Mouse (Mus musculus) neural tube, embryonic 14.5 days (tissue): ENCODE results near the gene Mydgf. TPM values are rescaled to one million over a fixed set of nuclear protein-coding genes. Genes with fewer than 3 reads are reported as not detected.

Experiments used
- ATAC-seq: fragments of 200-750 bp; cut with Nextera tagmentation; 2 replicates; pipeline ENCODE4 v1.8.0; 2017; ENCODE audit warnings: low read depth, mild to moderate bottlenecking, moderate TSS enrichment, moderate library complexity
- H3K27ac ChIP-seq: fragments of 300-500 bp; sonication (generic); 2 replicates; pipeline ENCODE4 v1.5.1; 2014; ENCODE audit warnings: low read depth, mild to moderate bottlenecking, control low read depth, low read length, moderate library complexity, mixed read lengths
- H3K27me3 ChIP-seq: fragments of 300-500 bp; sonication (generic); 2 replicates; pipeline ENCODE4 v1.6.1; 2014; ENCODE audit warnings: low read length; ENCODE audit not compliant: control insufficient read depth, insufficient read depth
- H3K36me3 ChIP-seq: fragments of 300-500 bp; sonication (generic); 2 replicates; pipeline ENCODE4 v1.6.1; 2014; ENCODE audit warnings: low read length, mixed read lengths; ENCODE audit not compliant: control insufficient read depth, insufficient read depth
- H3K4me1 ChIP-seq: fragments of 300-500 bp; sonication (generic); 2 replicates; pipeline ENCODE4 v1.6.1; 2014; ENCODE audit warnings: low read length; ENCODE audit not compliant: control insufficient read depth, insufficient read depth
- H3K4me2 ChIP-seq: fragments of 300-500 bp; sonication (generic); 2 replicates; pipeline ENCODE4 v1.6.1; 2014; ENCODE audit warnings: mild to moderate bottlenecking, low read depth, low read length, control low read depth
- H3K4me3 ChIP-seq: fragments of 300-500 bp; sonication (generic); 2 replicates; pipeline ENCODE4 v1.5.1; 2014; ENCODE audit warnings: low read depth, low read length, control low read depth, mixed read lengths
- H3K9ac ChIP-seq: fragments of 300-500 bp; sonication (generic); replicated peaks from 2 replicates; pipeline ENCODE4 v1.6.1; 2014; ENCODE audit warnings: low read depth, mild to moderate bottlenecking, control low read depth, low read length, mixed read lengths
- H3K9me3 ChIP-seq: fragments of 300-500 bp; sonication (generic); 2 replicates; pipeline ENCODE4 v1.6.1; 2016; ENCODE audit warnings: low read length; ENCODE audit not compliant: control insufficient read depth
- WGBS: fragments of 180-500 bp; shearing (Covaris S2); extraction: QIAGEN DNeasy Blood & Tissue Kit; methylation state at CpG from one replicate; pipeline ENCODE4 v1.1.7; 2014; 5-methylcytosine and 5-hydroxymethylcytosine counted together
- microRNA-seq: library from miRNA; unstranded; fragments of <30 nt; microRNA quantifications from one replicate; pipeline ENCODE4, GENCODE M21; 2016
- polyA plus RNA-seq: library from polyadenylated mRNA; unstranded; fragments of >200 nt; fragmentation: Nextera tagmentation; extraction: Ambion mirVana; gene quantifications from 2 replicates; pipeline ENCODE4 v1.2.1, GENCODE M21; 2014

The Mydgf gene
- polyA plus RNA-seq, 1 experiment from 2014 or later, result 68.6 TPM

- no peak overlapping the region for H3K27ac ChIP-seq
- ATAC-seq, result peak; percentile 10; the same call in 1 of the 2 replicates
- peaks cover 20% of the 10 kb centered on the region; the same call in 1 of the 2 replicates for H3K4me1 ChIP-seq
- no peak overlapping the region for H3K4me2 ChIP-seq
- H3K9ac ChIP-seq, result no peak overlapping the region
- H3K4me3 ChIP-seq, result no peak overlapping the region
- H3K9me3 ChIP-seq, result no peaks in the 10 kb centered on the region
- peaks cover 22% of the 10 kb centered on the region for H3K36me3 ChIP-seq
- no peaks in the 10 kb centered on the region for H3K27me3 ChIP-seq
- WGBS, result 4% methylated on average over 14 of the region's 14 CpGs
Observed at GRCm38 (mm10) chr17:56132661-56133060, 51.1 kb downstream of the Mydgf start.

- no peak overlapping the region for H3K9ac ChIP-seq
- H3K4me3 ChIP-seq, result no peak overlapping the region
- H3K4me1 ChIP-seq, result peaks cover 15% of the 10 kb centered on the region; the same call in 1 of the 2 replicates
- H3K9me3 ChIP-seq, result no peaks in the 10 kb centered on the region
- 0 out of 2 replicates have a peak, but pooled peaks have one; percentile 13 for ATAC-seq
- WGBS, result 43% methylated on average over 7 of the region's 7 CpGs
- no peaks in the 10 kb centered on the region for H3K27me3 ChIP-seq
- H3K4me2 ChIP-seq, result no peak overlapping the region
- no peak overlapping the region for H3K27ac ChIP-seq
- peaks cover 29% of the 10 kb centered on the region for H3K36me3 ChIP-seq
Observed at GRCm38 (mm10) chr17:56131814-56132213, 51.9 kb downstream of the Mydgf start.

- Histone ChIP-seq H3K4me3 (no peak overlapping the region), H3K4me1 (peaks cover 15% of the 10 kb centered on the region; the same call in 1 of the 2 replicates), H3K9ac (no peak overlapping the region), H3K36me3 (peaks cover 35% of the 10 kb centered on the region), H3K9me3 (no peaks in the 10 kb centered on the region), H3K4me2 (no peak overlapping the region), H3K27ac (no peak overlapping the region), H3K27me3 (no peaks in the 10 kb centered on the region)
- 90% methylated on average over 10 of the region's 10 CpGs for WGBS
- no peak for ATAC-seq
Observed at GRCm38 (mm10) chr17:56131136-56131535, 52.6 kb downstream of the Mydgf start.

GRCm38 (mm10) chr17:56128246-56128645, 55.5 kb downstream of the Mydgf start:
- H3K4me2 ChIP-seq, result no peak overlapping the region
- H3K36me3 ChIP-seq, result peaks cover 48% of the 10 kb centered on the region
- 82% methylated on average over 15 of the region's 15 CpGs for WGBS
- peaks cover 13% of the 10 kb centered on the region for H3K27me3 ChIP-seq
- no peak for ATAC-seq
- H3K27ac ChIP-seq, result no peak overlapping the region
- no peak overlapping the region for H3K9ac ChIP-seq
- H3K4me1 ChIP-seq, result no peaks in the 10 kb centered on the region
- H3K4me3 ChIP-seq, result no peak overlapping the region
- no peaks in the 10 kb centered on the region for H3K9me3 ChIP-seq

- WGBS, result 72% methylated on average over 11 of the region's 11 CpGs
- peaks cover 44% of the 10 kb centered on the region for H3K36me3 ChIP-seq
Observed at GRCm38 (mm10) chr17:56126175-56126574, 57.5 kb downstream of the Mydgf start.

More at GRCm38 (mm10) chr17:56126175-56126574, 57.5 kb downstream of the Mydgf start:
- Histone ChIP-seq H3K4me3 (no peak overlapping the region), H3K27ac (no peak overlapping the region), H3K4me1 (no peaks in the 10 kb centered on the region), H3K9ac (no peak overlapping the region), H3K4me2 (no peak overlapping the region), H3K27me3 (peaks cover 24% of the 10 kb centered on the region), H3K9me3 (peaks cover 8% of the 10 kb centered on the region)
- ATAC-seq, result no peak

Small RNAs within 50 kb of the gene (microRNA-seq; reads per million reads assigned to microRNA genes)
- gene Gm44397, result not detected

Other genes starting within 250 kb of the Mydgf start
- gene Zfp119b, start 234.4 kb downstream of the Mydgf start, polyA plus RNA-seq, result 9.8 and 10.5 TPM in 2 replicates
- 6.7 and 7.1 TPM in 2 replicates for gene Ebi3, start 231.3 kb downstream of the Mydgf start, polyA plus RNA-seq
- 17.9 and 18.0 TPM in 2 replicates for gene Yju2, start 224.8 kb downstream of the Mydgf start, polyA plus RNA-seq
- gene Shd, start 213.5 kb downstream of the Mydgf start, polyA plus RNA-seq, result 158 and 218 TPM in 2 replicates
- gene Fsd1, start 197.4 kb downstream of the Mydgf start, polyA plus RNA-seq, result 155 and 188 TPM in 2 replicates
- 5.2 and 6.8 TPM in 2 replicates for gene Stap2, start 178.3 kb downstream of the Mydgf start, polyA plus RNA-seq
- 150 and 158 TPM in 2 replicates for gene Mpnd, start 178.2 kb downstream of the Mydgf start, polyA plus RNA-seq
- gene Sh3gl1, start 147.3 kb downstream of the Mydgf start, polyA plus RNA-seq, result 87.5 and 94.9 TPM in 2 replicates
- 2.3 and 3.2 TPM in 2 replicates for gene Chaf1a, start 143.5 kb downstream of the Mydgf start, polyA plus RNA-seq
- gene Ubxn6, start 108.9 kb downstream of the Mydgf start, polyA plus RNA-seq, result 69.9 and 80.9 TPM in 2 replicates
- 96.8 and 102 TPM in 2 replicates for gene Hdgfl2, start 104.3 kb downstream of the Mydgf start, polyA plus RNA-seq
- 0.19 and 0.28 TPM in 2 replicates for gene Plin4, start 74.1 kb downstream of the Mydgf start, polyA plus RNA-seq
- gene Plin5, start 66.3 kb downstream of the Mydgf start, polyA plus RNA-seq, result 0.95 and 1.9 TPM in 2 replicates
- 0.24 TPM in 2 replicates for gene Lrg1, start 61.9 kb downstream of the Mydgf start, polyA plus RNA-seq
- 11.8 and 13.8 TPM in 2 replicates for gene Sema6b, start 43.6 kb downstream of the Mydgf start, polyA plus RNA-seq
- 9.2 and 9.9 TPM in 2 replicates for gene Tnfaip8l1, start 21.4 kb downstream of the Mydgf start, polyA plus RNA-seq
- 21.0 and 26.9 TPM in 2 replicates for gene Dpp9, start 35.0 kb upstream of the Mydgf start, polyA plus RNA-seq
- 20.4 and 23.5 TPM in 2 replicates for gene Fem1a, start 72.9 kb upstream of the Mydgf start, polyA plus RNA-seq
- 0.92 and 1.7 TPM in 2 replicates for gene Ticam1, start 92.9 kb upstream of the Mydgf start, polyA plus RNA-seq
- 6.9 and 13.2 TPM in 2 replicates for gene Plin3, start 109.0 kb upstream of the Mydgf start, polyA plus RNA-seq
- not detected in 2 replicates for gene Arrdc5, start 116.4 kb upstream of the Mydgf start, polyA plus RNA-seq
- 5.7 and 9.4 TPM in 2 replicates for gene Uhrf1, start 119.4 kb upstream of the Mydgf start, polyA plus RNA-seq
- gene Kdm4b, start 142.1 kb upstream of the Mydgf start, polyA plus RNA-seq, result 58.6 and 66.1 TPM in 2 replicates